Mouse (Mus musculus): ENCODE data around the gene Tbc1d9. TPM values are rescaled to one million over a fixed set of nuclear protein-coding genes. Genes with fewer than 3 reads are reported as not detected.

Tbc1d9 gene
- polyA plus RNA-seq (2015; fragmentation: Nextera tagmentation; extraction: Ambion mirVana), result 0.81 and 0.95 TPM in 2 replicates

GRCm38 (mm10) chr8:83165235-83165930, at the start of gene Tbc1d9:
Gene Tbc1d9, plus strand, starts transcription at chr8:83165352.

GRCm38 (mm10) chr8:83165931-83166867, 1.0 kb downstream of the Tbc1d9 start, which contains the start of gene Gm10645:
Gene Gm10645, minus strand, starts transcription at chr8:83166170.

GRCm38 (mm10) chr8:83290176-83290575, 125.0 kb downstream of the Tbc1d9 start, which contains the start of gene Ucp1:
Gene Ucp1, plus strand, starts transcription at chr8:83290352.

Other genes with a start within 250 kb of the Tbc1d9 start
- gene Gm10645, start 818 bp downstream of the Tbc1d9 start, polyA plus RNA-seq (2015; fragmentation: Nextera tagmentation; extraction: Ambion mirVana), result 0.28 and 0.67 TPM in 2 replicates
- not detected in 2 replicates for gene Ucp1, start 125.0 kb downstream of the Tbc1d9 start, polyA plus RNA-seq (2015; fragmentation: Nextera tagmentation; extraction: Ambion mirVana)
- gene Elmod2, start 167.1 kb downstream of the Tbc1d9 start, polyA plus RNA-seq (2015; fragmentation: Nextera tagmentation; extraction: Ambion mirVana), result 5.6 TPM in 2 replicates
- gene Mgat4d, start 183.1 kb downstream of the Tbc1d9 start, polyA plus RNA-seq (2015; fragmentation: Nextera tagmentation; extraction: Ambion mirVana), result not detected in 2 replicates
- gene Clgn, start 224.5 kb downstream of the Tbc1d9 start, polyA plus RNA-seq (2015; fragmentation: Nextera tagmentation; extraction: Ambion mirVana), result 0.72 and 0.81 TPM in 2 replicates

Data from spleen, postnatal 0 days (tissue).